Mouse (Mus musculus): Measurements from ENCODE around the gene Gpc3. TPM values are rescaled to one million over a fixed set of nuclear protein-coding genes. Genes with fewer than 3 reads are reported as not detected.
A peak's percentile ranks its signal among the peaks of the same experiment; 100 is the strongest.

The Gpc3 gene
- total RNA-seq (2021) = 10 to 100 TPM; 52.2 to 60.8 TPM

DNA sequence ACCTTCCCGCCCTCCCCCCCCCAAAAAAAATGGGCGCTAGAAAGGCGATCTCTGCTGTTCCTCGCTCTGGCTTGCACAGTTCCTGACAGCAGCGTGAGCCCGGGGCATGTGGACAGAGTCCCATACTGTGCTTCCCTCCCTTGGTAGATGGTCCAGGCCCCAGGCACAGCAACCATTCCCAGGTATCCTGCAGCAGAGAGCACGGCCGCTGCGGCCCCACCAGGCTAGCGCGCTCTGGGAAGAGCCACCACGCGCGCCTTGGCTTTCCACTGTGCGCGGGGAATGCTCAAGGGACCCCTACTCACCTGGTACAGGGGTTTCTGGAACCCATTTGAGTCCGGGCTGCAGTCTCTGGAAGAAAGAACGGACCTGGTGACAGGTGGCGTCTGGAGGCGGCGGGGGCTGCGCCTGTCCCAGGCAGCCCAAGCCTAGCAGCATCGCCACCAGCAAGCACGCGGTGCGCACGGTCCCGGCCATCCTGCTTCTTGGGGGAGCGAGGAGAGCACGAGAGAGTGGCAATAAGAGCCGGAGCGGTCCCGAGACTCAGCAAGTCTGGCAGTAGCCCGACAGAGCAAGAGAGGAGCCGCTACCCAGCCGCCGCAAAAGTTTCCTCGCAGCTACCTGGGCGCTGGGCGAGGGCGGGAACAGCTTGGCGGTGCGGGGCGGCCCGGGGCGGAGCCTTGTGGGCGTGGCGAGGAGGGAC lies at the start of gene Gpc3:
TSS of gene Gpc3 (minus strand) at position 623 of the 703 bp plus-strand sequence.
- intact Hi-C loops (cut with DNase I) = no loop called here
- peak; percentile 7 to 65 for DNase-seq

- intact Hi-C loops (cut with DNase I) = loop anchor here (1.0 kb wide), 1 partner anchor 199 kb away; no protein-coding TSS in a partner anchor
Observed at GRCm38 (mm10) chrX:52651975-52652374, 38.2 kb upstream of the Gpc3 start.

GRCm38 (mm10) chrX:52651472-52651948 lies 37.8 kb upstream of the Gpc3 start:
- DNase-seq = no peak
- intact Hi-C loops (cut with DNase I) = no loop called here

More at GRCm38 (mm10) chrX:52651975-52652374, 38.2 kb upstream of the Gpc3 start:
- peak; percentile 51 to 66 for DNase-seq

DNA sequence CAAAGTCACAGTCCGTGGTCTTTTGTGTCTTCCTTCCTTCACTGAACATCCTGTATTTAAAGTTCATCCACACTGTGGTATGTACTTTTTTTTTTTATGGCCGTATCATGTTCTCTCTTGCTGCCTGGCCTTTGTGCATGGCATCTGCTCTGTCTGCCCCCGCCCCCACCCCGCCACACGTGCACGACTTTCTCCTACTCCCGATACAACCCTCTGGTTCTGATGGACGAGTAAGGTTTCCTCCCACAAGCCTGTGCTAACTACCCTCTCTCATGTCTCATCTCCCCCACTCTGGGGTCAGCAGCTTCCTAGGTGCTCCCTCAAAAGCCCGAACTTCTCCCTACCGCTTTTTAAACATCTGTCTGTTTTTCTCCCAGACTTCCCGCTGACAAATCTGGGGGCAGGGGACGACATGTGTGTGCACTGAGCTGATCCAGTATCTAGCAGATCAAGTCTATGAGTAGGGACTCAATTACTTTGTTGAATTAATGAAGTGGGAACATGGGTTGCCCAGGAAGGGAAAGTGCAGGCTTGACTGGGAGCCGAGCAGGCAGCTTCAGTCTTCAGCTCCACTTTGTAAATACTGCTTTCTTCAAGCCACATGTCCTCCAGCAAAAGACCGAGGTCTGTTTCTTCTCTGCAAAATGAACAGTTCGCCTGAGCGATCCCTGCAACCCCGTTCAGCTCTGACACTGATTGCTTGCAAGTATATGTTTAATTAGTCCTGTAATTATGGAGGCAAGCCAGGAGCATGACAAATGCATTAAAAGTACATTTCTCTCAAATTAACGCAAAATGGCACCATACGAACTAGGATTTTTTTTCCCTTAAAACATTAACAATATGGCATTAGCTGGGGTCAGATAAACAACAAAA lies 35.4 kb upstream of the Gpc3 start:
- intact Hi-C loops (cut with DNase I) = no loop called here
- DNase-seq = no peak

GRCm38 (mm10) chrX:52644393-52644792 lies 30.6 kb upstream of the Gpc3 start:
- DNase-seq = no peak
- intact Hi-C loops (cut with DNase I) = no loop called here

DNA sequence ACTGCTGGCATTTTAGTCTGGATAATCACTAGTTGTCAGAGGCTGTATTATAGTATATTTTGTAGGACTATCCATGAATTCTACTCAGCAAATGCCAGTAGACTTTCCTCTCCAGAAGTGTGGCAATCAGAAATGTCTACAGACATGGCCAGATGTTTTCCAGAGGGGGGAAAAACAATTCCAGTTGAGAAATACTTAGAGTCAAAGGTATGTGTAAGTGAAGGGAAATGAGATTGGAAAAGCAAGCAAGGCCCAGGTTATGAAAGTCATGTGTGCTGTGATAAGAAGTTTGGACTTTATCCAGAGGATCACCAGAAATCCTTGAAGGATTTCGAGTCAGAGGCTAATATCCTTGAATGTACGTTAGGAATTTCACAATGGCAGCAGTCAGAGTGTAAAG lies 29.6 kb upstream of the Gpc3 start:
- intact Hi-C loops (cut with DNase I) = no loop called here
- no peak for DNase-seq

DNA sequence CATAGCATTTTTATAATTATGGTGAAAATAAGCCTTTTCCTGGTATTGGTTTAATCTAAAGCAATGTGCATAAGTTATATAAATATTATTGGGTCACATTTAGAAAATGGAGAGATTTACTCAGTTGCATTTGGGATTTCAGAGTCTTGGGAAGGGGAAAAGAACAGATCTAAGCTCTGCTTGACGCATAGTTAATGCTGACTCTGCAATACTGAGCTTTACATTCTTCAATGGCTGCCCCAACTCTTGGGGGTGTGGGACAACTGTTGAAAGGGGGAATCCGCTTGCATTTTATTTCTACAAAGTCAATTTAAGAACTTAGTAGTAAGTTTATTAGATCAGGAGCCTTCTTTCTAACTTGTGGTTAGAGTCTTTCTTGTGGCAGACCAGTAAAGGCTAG lies 28.4 kb upstream of the Gpc3 start:
- intact Hi-C loops (cut with DNase I) = no loop called here
- no peak for DNase-seq

DNA sequence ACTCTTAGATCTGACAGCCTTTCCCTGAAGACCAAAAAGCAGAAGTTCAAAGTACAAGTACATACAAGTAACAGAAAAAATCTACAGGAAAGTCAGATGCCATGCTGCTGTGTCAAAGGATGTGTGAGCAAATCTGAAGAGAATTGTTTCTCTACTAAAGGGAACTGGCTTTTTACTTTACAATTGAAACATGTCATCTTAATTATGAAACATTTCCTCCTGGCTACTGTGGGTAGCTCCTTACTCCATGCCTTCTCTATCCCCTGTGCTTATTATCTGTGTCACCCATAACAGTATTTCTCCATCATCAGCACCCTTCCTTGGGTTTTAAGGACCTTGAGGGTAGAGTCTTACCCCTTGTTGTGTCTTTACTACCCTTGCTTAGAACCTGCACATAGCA lies 23.7 kb upstream of the Gpc3 start:
- DNase-seq = no peak
- intact Hi-C loops (cut with DNase I) = no loop called here

DNA sequence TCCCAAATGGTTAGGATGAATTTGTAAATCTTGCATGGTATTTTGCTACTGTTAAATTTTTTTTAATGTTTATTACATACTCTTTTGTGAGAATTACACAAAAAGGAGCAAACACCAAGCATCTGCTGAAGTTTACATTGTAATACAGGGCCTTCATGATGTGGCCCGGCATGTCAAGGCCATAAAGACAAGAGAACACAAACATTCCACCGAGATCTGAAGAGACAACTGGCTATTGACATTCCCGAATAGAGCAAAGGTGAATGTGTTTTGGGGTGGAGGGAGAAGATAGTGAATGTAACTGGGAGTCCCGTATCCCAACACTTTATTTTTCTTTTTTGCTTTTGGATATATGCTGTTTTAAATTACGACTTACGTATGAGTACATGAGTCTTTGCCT lies 20.2 kb upstream of the Gpc3 start:
- intact Hi-C loops (cut with DNase I) = no loop called here
- DNase-seq = no peak

DNA sequence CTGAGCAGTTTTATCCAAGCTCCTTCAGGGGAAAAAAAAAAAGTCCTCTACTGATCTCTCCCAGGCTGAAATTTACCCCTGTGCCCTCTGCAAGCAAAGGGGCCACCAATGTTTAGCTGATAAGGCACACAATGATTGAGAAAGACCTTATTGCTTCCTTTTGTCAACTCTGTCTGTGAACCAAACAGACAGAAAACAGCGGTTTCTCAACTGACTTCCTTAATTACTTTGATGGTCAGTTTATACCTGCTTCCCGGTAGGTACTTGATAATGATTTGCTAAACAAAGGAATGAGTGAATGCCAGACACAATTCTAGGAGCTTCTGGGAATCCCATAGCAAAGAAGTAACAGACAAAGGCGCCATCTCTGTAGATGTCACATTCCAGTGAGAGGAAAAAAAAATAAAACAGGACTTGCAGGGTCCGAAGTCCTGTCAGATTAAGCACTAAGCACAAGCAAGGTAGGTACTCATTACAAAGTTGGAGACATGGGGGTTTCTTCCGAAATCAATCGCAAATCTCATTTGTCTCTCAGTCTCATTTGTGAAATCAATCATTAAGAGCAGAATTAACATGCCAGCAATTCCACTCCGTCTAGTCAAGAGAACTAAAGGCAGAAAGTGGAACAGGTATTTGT lies 19.1 kb upstream of the Gpc3 start:
- intact Hi-C loops (cut with DNase I) = no loop called here

DNA sequence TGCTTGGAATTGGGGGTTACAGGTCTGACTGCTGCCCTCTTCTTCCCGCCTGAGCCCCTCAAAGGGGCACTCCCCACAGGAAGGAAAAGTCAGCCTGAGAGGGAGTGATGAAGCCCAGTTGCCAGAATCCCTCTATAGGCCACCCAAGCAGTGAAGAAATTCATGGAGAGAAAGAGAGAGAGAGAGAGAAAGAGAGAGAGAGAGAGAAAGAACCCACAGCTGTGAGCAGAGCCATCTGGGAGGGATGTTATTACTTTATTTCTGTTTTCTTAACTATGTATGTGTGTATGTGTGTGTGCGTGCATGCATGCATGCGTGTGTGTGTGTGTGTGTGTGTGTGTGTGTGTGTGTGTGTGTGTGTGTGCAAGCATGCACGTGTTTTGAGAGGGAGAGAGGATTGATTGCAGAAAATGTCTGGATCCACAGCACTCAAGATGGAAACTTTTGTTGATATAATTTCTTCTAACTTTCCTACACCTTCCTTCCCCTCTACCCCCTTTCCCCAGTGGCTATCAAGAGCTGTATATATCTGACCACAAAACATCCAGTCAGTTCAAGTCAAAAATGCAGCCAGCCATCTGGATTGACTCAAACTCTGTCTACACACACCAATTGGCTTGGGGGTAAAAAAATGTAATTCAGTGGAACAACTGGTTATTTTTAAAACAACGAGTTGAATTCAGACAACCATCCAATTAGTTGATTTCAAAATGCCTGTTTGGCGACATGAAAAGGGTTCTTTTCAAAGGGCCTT lies 13.4 kb upstream of the Gpc3 start:
- intact Hi-C loops (cut with DNase I) = no loop called here
- DNase-seq = peak in 1 of 2 experiments; percentile 10

More for the DNA sequence above, 19.1 kb upstream of the Gpc3 start:
- DNase-seq = no peak

- no peak for DNase-seq
- intact Hi-C loops (cut with DNase I) = no loop called here
Observed at GRCm38 (mm10) chrX:52617813-52618212, 4.1 kb upstream of the Gpc3 start.

- DNase-seq = no peak
- intact Hi-C loops (cut with DNase I) = no loop called here
Observed at GRCm38 (mm10) chrX:52616152-52616551, 2.4 kb upstream of the Gpc3 start.

DNA sequence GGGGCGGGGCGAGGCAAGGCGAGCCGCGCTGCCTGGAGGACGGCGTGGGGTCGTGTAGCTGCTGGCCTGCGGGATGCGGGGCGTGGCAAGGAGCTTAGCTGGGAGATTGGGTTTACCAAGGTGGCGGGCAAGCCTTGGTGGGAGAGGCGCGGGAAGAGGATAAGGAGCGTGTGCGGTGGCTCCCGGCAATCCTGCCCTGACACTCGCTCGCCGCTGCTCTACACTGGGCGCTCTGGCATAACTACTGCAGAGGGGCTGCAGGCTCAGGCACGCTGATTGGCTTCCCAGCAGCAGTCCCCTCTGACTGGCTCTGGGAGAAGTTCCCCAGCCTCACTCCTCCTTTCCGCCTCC lies 256 bp upstream of the Gpc3 start:
- peak in 1 of 2 experiments; percentile 54 for DNase-seq

DNA sequence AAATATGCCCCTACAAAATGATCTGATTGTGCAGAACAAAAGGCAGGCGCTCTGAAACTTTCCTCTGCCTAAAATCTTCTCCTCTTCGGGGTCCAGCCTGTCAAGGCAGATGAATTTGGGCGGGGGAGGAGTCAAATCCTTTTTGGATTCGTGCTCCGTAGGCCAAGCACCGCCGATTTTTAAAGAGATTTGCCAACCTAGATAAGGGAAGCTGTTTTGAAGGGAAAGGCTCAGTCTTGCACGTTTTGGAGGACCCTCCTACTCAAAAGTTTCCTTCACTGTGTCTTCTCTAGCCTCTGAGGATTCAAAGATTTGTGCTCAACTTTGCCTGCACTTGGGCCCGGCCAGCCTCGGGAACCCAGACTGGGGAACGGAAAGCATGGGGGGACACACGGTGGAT lies 944 bp downstream of the Gpc3 start:
- intact Hi-C loops (cut with DNase I) = no loop called here
- peak in 1 of 2 experiments; percentile 6 for DNase-seq

More for the DNA sequence above, 256 bp upstream of the Gpc3 start:
- intact Hi-C loops (cut with DNase I) = no loop called here

DNA sequence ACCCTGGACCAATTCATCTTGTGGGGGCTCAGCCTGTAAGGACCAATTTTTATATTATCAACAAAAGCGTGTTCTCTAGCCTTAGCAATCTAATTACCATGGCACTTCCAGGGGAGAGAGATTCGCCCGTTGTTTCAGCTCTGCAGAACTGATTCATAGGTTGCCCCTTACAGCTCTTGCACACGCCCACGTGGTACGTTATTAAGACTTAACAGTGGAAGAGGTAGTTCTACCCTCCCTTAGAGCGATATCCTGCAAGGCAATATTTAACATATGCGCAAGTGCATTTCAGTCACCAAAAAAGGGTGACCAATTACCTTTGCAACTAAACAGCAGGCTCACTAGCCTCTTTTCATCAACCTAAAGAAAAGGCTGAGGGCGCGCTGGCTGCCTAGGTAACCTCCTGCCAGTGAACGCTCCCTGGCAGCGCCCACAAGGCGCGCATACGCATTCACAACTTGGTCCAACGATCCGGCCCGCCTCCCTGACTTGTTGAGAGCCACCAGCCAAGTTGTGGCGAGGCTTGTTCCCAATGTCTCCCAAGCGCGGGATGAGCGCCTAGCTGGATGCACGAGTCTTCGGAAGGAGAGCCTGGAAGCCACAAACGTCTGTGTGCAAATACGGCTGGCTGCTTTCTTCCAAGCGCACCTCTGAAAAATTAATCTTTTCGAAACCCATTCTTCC lies 1.6 kb downstream of the Gpc3 start:
- intact Hi-C loops (cut with DNase I) = no loop called here
- peak; percentile 12 to 14 for DNase-seq

- peak in 1 of 2 experiments; percentile 15 for DNase-seq
- intact Hi-C loops (cut with DNase I) = no loop called here
Observed at GRCm38 (mm10) chrX:52611541-52611940, 2.2 kb downstream of the Gpc3 start.

- DNase-seq = no peak
- intact Hi-C loops (cut with DNase I) = no loop called here
Observed at GRCm38 (mm10) chrX:52603143-52603542, 10.6 kb downstream of the Gpc3 start.

DNA sequence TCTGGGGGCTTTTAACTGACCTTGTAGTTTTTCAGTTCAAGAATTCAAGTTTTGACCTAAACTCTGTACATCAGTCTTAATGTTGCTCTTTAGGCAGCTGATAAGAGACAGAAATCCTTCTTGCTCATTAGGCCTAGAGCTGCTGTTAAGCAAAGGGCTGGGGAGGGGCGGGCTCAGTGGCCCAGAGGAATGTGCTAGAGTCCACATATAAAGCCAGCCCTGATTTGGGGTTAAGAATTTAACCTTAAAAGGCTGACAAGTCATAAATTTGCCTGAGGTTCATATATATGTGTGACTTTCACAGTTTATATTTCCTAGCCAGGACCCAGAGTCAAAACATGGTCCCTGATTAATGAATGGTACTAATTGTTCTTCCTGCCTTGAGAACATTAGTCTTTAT lies 14.5 kb downstream of the Gpc3 start:
- intact Hi-C loops (cut with DNase I) = no loop called here
- DNase-seq = no peak

GRCm38 (mm10) chrX:52587671-52588070 lies 26.1 kb downstream of the Gpc3 start:
- DNase-seq = no peak
- intact Hi-C loops (cut with DNase I) = no loop called here

All from heart, postnatal 10 days (tissue).